Mouse (Mus musculus): ENCODE results near the gene Limch1. TPM values are rescaled to one million over a fixed set of nuclear protein-coding genes. Genes with fewer than 3 reads are reported as not detected.

The Limch1 gene
- polyA plus RNA-seq, 1 experiment from 2014 or later: 48.4 TPM

- WGBS: 66% methylated on average over 4 of the region's 4 CpGs
- H3K9ac ChIP-seq: no peak overlapping the region
- H3K4me2 ChIP-seq: no peak overlapping the region
- H3K27ac ChIP-seq: no peak overlapping the region
- ATAC-seq: no peak
- H3K4me1 ChIP-seq: no peaks in the 10 kb centered on the region
- H3K36me3 ChIP-seq (ENCODE audit: poor library complexity, severe bottlenecking): peaks cover 29% of the 10 kb centered on the region
- H3K4me3 ChIP-seq: no peak overlapping the region
- no peaks in the 10 kb centered on the region for H3K27me3 ChIP-seq
- no peaks in the 10 kb centered on the region for H3K9me3 ChIP-seq (replicated peaks)
These were observed 266.4 kb downstream of the Limch1 start for GRCm38 (mm10) chr5:67011985-67012384.

- no peak for ATAC-seq
- WGBS: 90% methylated on average over 3 of the region's 3 CpGs
- Histone ChIP-seq H3K9me3 (replicated peaks) (no peaks in the 10 kb centered on the region), H3K4me1 (no peaks in the 10 kb centered on the region), H3K36me3 (ENCODE audit: poor library complexity, severe bottlenecking) (peaks cover 28% of the 10 kb centered on the region), H3K4me3 (no peak overlapping the region), H3K27me3 (no peaks in the 10 kb centered on the region), H3K4me2 (no peak overlapping the region), H3K9ac (no peak overlapping the region), H3K27ac (no peak overlapping the region)
These were observed 268.3 kb downstream of the Limch1 start for GRCm38 (mm10) chr5:67013926-67014325.

- ATAC-seq: peak; percentile 73; the same call in 1 of the 2 replicates
These were observed 270.8 kb downstream of the Limch1 start for GRCm38 (mm10) chr5:67016450-67016849.

GRCm38 (mm10) chr5:67024459-67025050, 278.9 kb downstream of the Limch1 start:
- no peak overlapping the region for H3K4me2 ChIP-seq
- no peak for ATAC-seq
- peaks cover 49% of the 10 kb centered on the region for H3K36me3 ChIP-seq (ENCODE audit: poor library complexity, severe bottlenecking)
- 0 out of 2 replicates have a peak, but pooled peaks cover 6% of the 10 kb centered on the region for H3K4me1 ChIP-seq
- no peak overlapping the region for H3K27ac ChIP-seq
- WGBS: 77% methylated on average over 10 of the region's 10 CpGs
- H3K9ac ChIP-seq: no peak overlapping the region
- H3K9me3 ChIP-seq (replicated peaks): no peaks in the 10 kb centered on the region
- no peak overlapping the region for H3K4me3 ChIP-seq
- H3K27me3 ChIP-seq: no peaks in the 10 kb centered on the region

More at GRCm38 (mm10) chr5:67016450-67016849, 270.8 kb downstream of the Limch1 start:
- WGBS: 15% methylated on average over 7 of the region's 7 CpGs
- Histone ChIP-seq H3K4me2 (no peak overlapping the region), H3K27ac (no peak overlapping the region), H3K4me3 (no peak overlapping the region), H3K9ac (no peak overlapping the region), H3K36me3 (ENCODE audit: poor library complexity, severe bottlenecking) (peaks cover 22% of the 10 kb centered on the region; the same call in 1 of the 2 replicates), H3K9me3 (replicated peaks) (no peaks in the 10 kb centered on the region), H3K27me3 (no peaks in the 10 kb centered on the region), H3K4me1 (no peaks in the 10 kb centered on the region)

GRCm38 (mm10) chr5:67025095-67025494, 279.5 kb downstream of the Limch1 start:
- Histone ChIP-seq H3K4me1 (0 out of 2 replicates have a peak, but pooled peaks cover 6% of the 10 kb centered on the region), H3K27ac (no peak overlapping the region), H3K36me3 (ENCODE audit: poor library complexity, severe bottlenecking) (peaks cover 55% of the 10 kb centered on the region), H3K9me3 (replicated peaks) (no peaks in the 10 kb centered on the region), H3K4me3 (no peak overlapping the region), H3K27me3 (no peaks in the 10 kb centered on the region), H3K9ac (no peak overlapping the region), H3K4me2 (no peak overlapping the region)
- ATAC-seq: no peak
- WGBS: 79% methylated on average over 8 of the region's 8 CpGs

- ATAC-seq: no peak
- WGBS: 79% methylated on average over 10 of the region's 10 CpGs
- Histone ChIP-seq H3K36me3 (ENCODE audit: poor library complexity, severe bottlenecking) (peaks cover 55% of the 10 kb centered on the region), H3K9me3 (replicated peaks) (no peaks in the 10 kb centered on the region), H3K4me3 (no peak overlapping the region), H3K27ac (no peak overlapping the region), H3K4me1 (0 out of 2 replicates have a peak, but pooled peaks cover 6% of the 10 kb centered on the region), H3K9ac (no peak overlapping the region), H3K27me3 (no peaks in the 10 kb centered on the region), H3K4me2 (no peak overlapping the region)
These were observed 280.0 kb downstream of the Limch1 start for GRCm38 (mm10) chr5:67025581-67025980.

GRCm38 (mm10) chr5:67028786-67029185, 283.2 kb downstream of the Limch1 start:
- H3K27ac ChIP-seq: no peak overlapping the region
- no peak overlapping the region for H3K4me3 ChIP-seq
- H3K9ac ChIP-seq: no peak overlapping the region
- peaks cover 75% of the 10 kb centered on the region for H3K36me3 ChIP-seq (ENCODE audit: poor library complexity, severe bottlenecking)
- no peaks in the 10 kb centered on the region for H3K9me3 ChIP-seq (replicated peaks)
- H3K4me2 ChIP-seq: no peak overlapping the region
- 74% methylated on average over 16 of the region's 16 CpGs for WGBS
- H3K4me1 ChIP-seq: 0 out of 2 replicates have a peak, but pooled peaks cover 6% of the 10 kb centered on the region
- no peak for ATAC-seq
- no peaks in the 10 kb centered on the region for H3K27me3 ChIP-seq

- 64% methylated on average over 3 of the region's 3 CpGs for WGBS
These were observed 284.3 kb downstream of the Limch1 start for GRCm38 (mm10) chr5:67029946-67030345.

GRCm38 (mm10) chr5:67032601-67033000, 287.0 kb downstream of the Limch1 start:
- H3K9ac ChIP-seq: no peak overlapping the region
- H3K4me1 ChIP-seq: no peaks in the 10 kb centered on the region
- H3K36me3 ChIP-seq (ENCODE audit: poor library complexity, severe bottlenecking): peaks cover 89% of the 10 kb centered on the region
- ATAC-seq: no peak
- H3K4me2 ChIP-seq: no peak overlapping the region
- 84% methylated on average over 7 of the region's 7 CpGs for whole genome bisulfite sequencing
- no peak overlapping the region for H3K4me3 ChIP-seq
- no peaks in the 10 kb centered on the region for H3K9me3 ChIP-seq (replicated peaks)
- H3K27ac ChIP-seq: no peak overlapping the region
- no peaks in the 10 kb centered on the region for H3K27me3 ChIP-seq

More at GRCm38 (mm10) chr5:67029946-67030345, 284.3 kb downstream of the Limch1 start:
- Histone ChIP-seq H3K4me3 (no peak overlapping the region), H3K27ac (no peak overlapping the region), H3K9ac (no peak overlapping the region), H3K4me1 (0 out of 2 replicates have a peak, but pooled peaks cover under 1% of the 10 kb centered on the region), H3K27me3 (no peaks in the 10 kb centered on the region), H3K4me2 (no peak overlapping the region), H3K9me3 (replicated peaks) (no peaks in the 10 kb centered on the region), H3K36me3 (ENCODE audit: poor library complexity, severe bottlenecking) (peaks cover 76% of the 10 kb centered on the region)
- ATAC-seq: no peak

- H3K27me3 ChIP-seq: no peaks in the 10 kb centered on the region
- no peak for ATAC-seq
- H3K9me3 ChIP-seq (replicated peaks): no peaks in the 10 kb centered on the region
- 86% methylated on average over 9 of the region's 9 CpGs for WGBS
- peaks cover 27% of the 10 kb centered on the region for H3K36me3 ChIP-seq (ENCODE audit: poor library complexity, severe bottlenecking)
- no peak overlapping the region for H3K9ac ChIP-seq
- H3K27ac ChIP-seq: no peak overlapping the region
- H3K4me3 ChIP-seq: no peak overlapping the region
- H3K4me2 ChIP-seq: no peak overlapping the region
- no peaks in the 10 kb centered on the region for H3K4me1 ChIP-seq
These were observed 298.3 kb downstream of the Limch1 start for GRCm38 (mm10) chr5:67043932-67044331.

- Histone ChIP-seq H3K9me3 (replicated peaks) (no peaks in the 10 kb centered on the region), H3K27ac (no peak overlapping the region), H3K4me1 (no peaks in the 10 kb centered on the region), H3K4me2 (no peak overlapping the region), H3K4me3 (no peak overlapping the region), H3K9ac (no peak overlapping the region), H3K36me3 (ENCODE audit: poor library complexity, severe bottlenecking) (peaks cover 31% of the 10 kb centered on the region), H3K27me3 (no peaks in the 10 kb centered on the region)
- ATAC-seq: peak; percentile 84
- WGBS: 12% methylated on average over 4 of the region's 4 CpGs
These were observed 302.4 kb downstream of the Limch1 start for GRCm38 (mm10) chr5:67048003-67048402.

- WGBS: 86% methylated on average over 6 of the region's 6 CpGs
- H3K9ac ChIP-seq: no peak overlapping the region
- no peak overlapping the region for H3K4me2 ChIP-seq
- no peak overlapping the region for H3K27ac ChIP-seq
- no peak overlapping the region for H3K4me3 ChIP-seq
- no peaks in the 10 kb centered on the region for H3K4me1 ChIP-seq
- no peaks in the 10 kb centered on the region for H3K27me3 ChIP-seq
- no peaks in the 10 kb centered on the region for H3K9me3 ChIP-seq (replicated peaks)
- H3K36me3 ChIP-seq (ENCODE audit: poor library complexity, severe bottlenecking): peaks cover 7% of the 10 kb centered on the region
- no peak for ATAC-seq
These were observed 312.2 kb downstream of the Limch1 start for GRCm38 (mm10) chr5:67057803-67058202.

- Histone ChIP-seq H3K4me1 (no peaks in the 10 kb centered on the region), H3K27ac (no peak overlapping the region), H3K9ac (no peak overlapping the region), H3K4me3 (no peak overlapping the region), H3K36me3 (ENCODE audit: poor library complexity, severe bottlenecking) (no peaks in the 10 kb centered on the region), H3K9me3 (replicated peaks) (no peaks in the 10 kb centered on the region), H3K27me3 (no peaks in the 10 kb centered on the region), H3K4me2 (no peak overlapping the region)
- no peak for ATAC-seq
- 57% methylated on average over 3 of the region's 4 CpGs for WGBS
These were observed 314.9 kb downstream of the Limch1 start for GRCm38 (mm10) chr5:67060519-67060918.
